Mouse (Mus musculus) C2C12 (cell line): ENCODE measurements at regions not wholly inside any gene's neighbourhood (a gene's known extent, or its start where the extent isn't known, plus 50 kb on each side); places are given as distances from the start of the nearest gene placed in this dataset.

Experiments used
- CEBPB ChIP-seq: IDR thresholded peaks from one replicate; pipeline ENCODE4 v1.6.1; 2011; ENCODE audit warnings: low read depth, mild to moderate bottlenecking, control low read depth, moderate library complexity
- CTCF ChIP-seq: IDR thresholded peaks from one replicate; pipeline ENCODE4 v1.5.1; 2011; ENCODE audit not compliant: control insufficient read depth, insufficient read depth, insufficient read length
- FOSL1 ChIP-seq: IDR thresholded peaks from one replicate; pipeline ENCODE4 v1.8.0; 2011; ENCODE audit warnings: mild to moderate bottlenecking, low read length; ENCODE audit not compliant: poor library complexity, insufficient read depth, severe bottlenecking
- MAX ChIP-seq: IDR thresholded peaks from one replicate; pipeline ENCODE4 v1.6.1; 2011; ENCODE audit warnings: mild to moderate bottlenecking, control low read depth
- MYOD1 ChIP-seq: IDR thresholded peaks from one replicate; pipeline ENCODE4 v1.6.1; 2011; ENCODE audit warnings: low read depth; ENCODE audit not compliant: control insufficient read depth, insufficient read length
- MYOG ChIP-seq: IDR thresholded peaks from one replicate; pipeline ENCODE4 v1.6.1; 2011; ENCODE audit not compliant: control insufficient read depth, insufficient read length; ENCODE audit errors: extremely low read depth
- USF1 ChIP-seq: IDR thresholded peaks from one replicate; pipeline ENCODE4 v1.6.1; 2011; ENCODE audit warnings: low read depth, mild to moderate bottlenecking, control low read depth, moderate library complexity

DNA sequence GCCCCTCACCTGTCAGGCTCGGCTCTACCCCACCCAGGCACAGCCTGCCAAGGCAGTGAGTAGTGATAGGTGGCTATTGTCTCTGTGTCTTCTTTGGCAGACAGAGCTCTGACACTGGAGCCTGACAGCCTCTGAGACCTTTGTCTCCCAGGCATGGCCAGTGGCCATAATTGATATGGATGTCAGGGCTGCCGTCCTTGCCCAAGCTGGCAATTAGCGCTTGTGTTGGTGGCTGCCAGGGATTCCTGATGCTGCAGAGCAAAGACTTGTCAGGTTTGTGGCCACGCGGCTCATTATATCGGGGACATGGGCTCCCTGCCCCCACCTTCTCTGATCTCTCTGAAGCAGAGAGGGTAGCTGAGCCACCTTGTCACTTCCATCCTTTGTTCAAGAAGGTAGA lies 64.1 kb upstream of the Zmiz1 start:
- TF ChIP-seq USF1: no peak
- TF ChIP-seq CTCF: no peak
- no peak for TF ChIP-seq MYOG
- no peak for TF ChIP-seq MAX
- TF ChIP-seq FOSL1: no peak
- TF ChIP-seq MYOD1: no peak
- no peak for TF ChIP-seq CEBPB
